Mouse (Mus musculus): Measurements from ENCODE around the gene Pafah1b3. TPM values are rescaled to one million over a fixed set of nuclear protein-coding genes. Genes with fewer than 3 reads are reported as not detected.
A peak's percentile ranks its signal among the peaks of the same experiment; 100 is the strongest.

Gene Pafah1b3
- polyA plus RNA-seq, 1 experiment from 2014 or later, result 173 TPM

DNA sequence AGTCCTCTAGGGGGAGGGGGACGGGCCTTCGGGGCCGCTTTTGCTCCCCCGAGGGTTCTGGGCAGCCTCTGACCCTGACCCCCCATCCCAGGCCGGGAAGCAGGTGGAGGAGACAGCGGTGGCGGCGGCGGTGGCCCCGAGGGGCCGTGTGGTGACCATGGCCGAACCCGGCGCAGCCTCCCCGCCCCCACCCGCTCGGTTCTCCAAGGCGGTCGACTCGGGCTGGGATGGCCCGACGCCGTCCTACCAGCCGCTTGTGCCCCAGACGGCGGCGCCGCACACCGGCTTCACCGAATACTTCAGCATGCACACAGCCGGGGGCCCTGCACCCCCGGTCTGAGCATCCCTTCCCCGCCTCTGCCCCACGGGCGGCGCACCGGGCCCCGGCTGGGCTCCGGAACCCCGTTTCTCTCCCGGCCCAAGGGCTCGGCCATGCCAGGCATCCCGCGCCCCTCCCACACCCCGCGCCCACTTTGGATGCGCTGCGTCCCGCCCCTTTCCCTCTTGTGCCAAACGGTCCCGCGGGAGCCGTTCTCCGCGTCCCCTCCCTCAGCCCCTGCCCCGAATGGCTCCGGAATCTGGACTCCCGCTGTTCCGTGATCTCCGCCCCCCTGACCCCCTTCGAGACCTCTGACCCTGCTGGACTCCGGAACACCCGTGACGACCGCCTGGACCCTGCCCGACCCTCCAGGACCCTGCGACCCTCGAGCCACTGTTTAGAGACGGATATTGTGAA, 17.7 kb upstream of the Pafah1b3 start:
- Histone ChIP-seq H3K27ac (no peak overlapping the region), H3K9ac (peak overlapping the region; percentile 48), H3K27me3 (replicated peaks) (peaks cover 48% of the 10 kb centered on the region), H3K4me1 (replicated peaks) (peaks cover 26% of the 10 kb centered on the region), H3K4me2 (replicated peaks) (peak overlapping the region; percentile 90), H3K9me3 (no peaks in the 10 kb centered on the region), H3K4me3 (replicated peaks) (peak overlapping the region; percentile 43), H3K36me3 (no peaks in the 10 kb centered on the region)
- ATAC-seq, result no peak
- 2% methylated on average over 69 of the region's 69 CpGs for WGBS

DNA sequence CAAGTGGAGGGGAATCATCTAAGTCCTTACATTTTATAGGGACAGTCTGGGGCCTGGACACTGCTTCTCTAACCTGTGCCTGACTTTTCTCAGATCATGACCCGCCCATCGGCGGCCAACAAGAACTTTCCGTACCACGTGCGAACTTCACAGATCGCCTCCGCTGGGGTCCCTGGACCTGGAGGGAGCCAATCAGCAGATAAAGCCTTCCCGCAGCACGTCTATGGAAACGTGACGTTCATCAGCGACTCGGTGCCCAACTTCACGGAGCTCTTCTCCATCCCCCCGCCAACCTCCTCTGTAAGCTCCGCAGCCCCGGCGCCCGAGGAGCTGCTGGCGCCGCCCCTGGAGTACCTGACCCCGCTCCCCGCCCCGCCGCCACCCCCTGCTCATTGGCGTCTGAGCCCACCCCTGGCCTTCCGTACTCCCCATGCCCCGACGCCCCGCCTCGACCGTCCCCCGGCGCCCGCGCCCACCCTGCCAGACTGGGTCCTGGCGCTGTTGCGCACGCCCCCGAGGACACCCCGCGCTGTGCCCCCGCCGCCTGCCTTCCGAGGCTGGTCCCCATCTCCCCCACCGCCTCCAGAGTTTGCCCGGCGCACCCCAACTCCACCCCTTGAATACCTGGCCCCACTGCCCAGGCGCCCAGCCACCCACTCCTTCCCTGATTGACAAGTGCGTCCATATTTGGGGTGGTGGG, 17.0 kb upstream of the Pafah1b3 start:
- WGBS, result 2% methylated on average over 46 of the region's 51 CpGs
- Histone ChIP-seq H3K27ac (no peak overlapping the region), H3K27me3 (replicated peaks) (peaks cover 48% of the 10 kb centered on the region), H3K9me3 (no peaks in the 10 kb centered on the region), H3K9ac (peak overlapping the region; percentile 48), H3K4me1 (replicated peaks) (peaks cover 26% of the 10 kb centered on the region), H3K36me3 (no peaks in the 10 kb centered on the region), H3K4me3 (replicated peaks) (peak overlapping the region; percentile 43), H3K4me2 (replicated peaks) (peak overlapping the region; percentile 90)
- no peak for ATAC-seq

DNA sequence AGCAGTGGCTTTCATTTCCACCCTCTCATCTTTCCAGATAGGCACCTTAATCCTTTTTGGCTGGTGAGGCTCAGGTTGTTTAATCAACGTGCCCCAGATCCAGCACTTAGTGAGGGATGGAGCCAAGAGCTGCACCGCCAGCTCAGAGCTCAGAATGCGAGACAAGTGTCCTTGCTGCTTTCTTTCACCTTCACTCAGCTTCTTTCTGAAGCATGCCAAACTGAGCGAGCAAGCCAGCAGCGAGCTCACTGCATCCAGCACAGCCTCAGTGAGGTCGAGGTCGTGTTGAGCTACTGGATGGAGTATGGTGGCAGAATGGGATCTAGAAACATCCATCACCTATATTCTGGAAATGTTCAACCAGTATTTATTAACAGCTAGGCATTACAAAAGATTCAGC, 15.5 kb upstream of the Pafah1b3 start:
- Histone ChIP-seq H3K27ac (no peak overlapping the region), H3K9me3 (no peaks in the 10 kb centered on the region), H3K4me1 (replicated peaks) (peaks cover 24% of the 10 kb centered on the region), H3K9ac (no peak overlapping the region), H3K27me3 (replicated peaks) (peaks cover 58% of the 10 kb centered on the region), H3K4me2 (replicated peaks) (no peak overlapping the region), H3K36me3 (no peaks in the 10 kb centered on the region), H3K4me3 (replicated peaks) (no peak overlapping the region)
- no peak for ATAC-seq
- 39% methylated on average over 7 of the region's 7 CpGs for WGBS

DNA sequence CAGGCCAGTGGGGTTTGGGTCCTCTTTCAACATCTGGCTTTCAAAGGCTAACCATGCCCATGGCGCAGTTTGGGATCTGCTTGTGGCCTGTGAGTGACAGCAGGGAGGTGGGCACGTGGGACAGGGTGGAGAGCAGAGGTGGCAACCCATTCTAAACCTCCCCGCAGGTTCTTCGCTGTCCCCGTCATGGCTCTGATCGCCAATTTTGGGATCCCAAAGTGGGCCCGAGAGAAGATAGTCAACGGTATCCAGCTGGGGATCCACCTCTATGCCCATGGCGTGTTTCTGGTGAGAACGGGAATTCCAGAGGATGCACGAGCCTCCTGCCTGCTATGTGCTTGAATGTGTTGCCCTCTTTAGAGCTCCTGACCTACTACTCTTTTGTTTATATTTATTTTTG, 13.4 kb upstream of the Pafah1b3 start:
- H3K4me2 ChIP-seq (replicated peaks), result no peak overlapping the region
- peaks cover 59% of the 10 kb centered on the region for H3K27me3 ChIP-seq (replicated peaks)
- H3K36me3 ChIP-seq, result no peaks in the 10 kb centered on the region
- no peak for ATAC-seq
- no peak overlapping the region for H3K27ac ChIP-seq
- H3K9me3 ChIP-seq, result no peaks in the 10 kb centered on the region
- WGBS, result 75% methylated on average over 11 of the region's 11 CpGs
- peaks cover 18% of the 10 kb centered on the region for H3K4me1 ChIP-seq (replicated peaks)
- no peak overlapping the region for H3K9ac ChIP-seq
- no peak overlapping the region for H3K4me3 ChIP-seq (replicated peaks)

DNA sequence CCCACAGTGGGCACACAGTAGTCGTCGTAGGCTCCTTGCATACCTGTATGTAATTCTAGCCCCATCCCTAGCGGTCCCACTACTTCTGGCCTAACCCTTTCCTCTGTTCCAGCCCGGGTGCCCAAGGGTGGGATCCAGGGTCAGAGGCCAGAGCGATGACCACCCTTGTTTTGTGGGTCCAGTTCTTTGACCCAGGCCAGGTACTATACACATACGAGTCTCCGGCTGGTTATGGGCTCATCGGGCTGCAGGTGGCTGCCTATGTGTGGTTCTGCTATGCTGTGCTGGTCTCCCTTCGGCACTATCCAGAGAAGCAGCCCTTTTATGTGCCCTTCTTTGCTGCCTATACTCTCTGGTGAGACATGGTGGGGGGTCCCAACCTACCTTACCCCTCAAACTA, 11.6 kb upstream of the Pafah1b3 start:
- H3K4me2 ChIP-seq (replicated peaks), result no peak overlapping the region
- H3K4me3 ChIP-seq (replicated peaks), result no peak overlapping the region
- no peak for ATAC-seq
- no peak overlapping the region for H3K9ac ChIP-seq
- H3K4me1 ChIP-seq (replicated peaks), result 0 out of 2 replicates have a peak, but pooled peaks cover 6% of the 10 kb centered on the region
- H3K27me3 ChIP-seq (replicated peaks), result peaks cover 50% of the 10 kb centered on the region
- H3K27ac ChIP-seq, result no peak overlapping the region
- H3K9me3 ChIP-seq, result no peaks in the 10 kb centered on the region
- 87% methylated on average over 9 of the region's 9 CpGs for WGBS
- no peaks in the 10 kb centered on the region for H3K36me3 ChIP-seq

DNA sequence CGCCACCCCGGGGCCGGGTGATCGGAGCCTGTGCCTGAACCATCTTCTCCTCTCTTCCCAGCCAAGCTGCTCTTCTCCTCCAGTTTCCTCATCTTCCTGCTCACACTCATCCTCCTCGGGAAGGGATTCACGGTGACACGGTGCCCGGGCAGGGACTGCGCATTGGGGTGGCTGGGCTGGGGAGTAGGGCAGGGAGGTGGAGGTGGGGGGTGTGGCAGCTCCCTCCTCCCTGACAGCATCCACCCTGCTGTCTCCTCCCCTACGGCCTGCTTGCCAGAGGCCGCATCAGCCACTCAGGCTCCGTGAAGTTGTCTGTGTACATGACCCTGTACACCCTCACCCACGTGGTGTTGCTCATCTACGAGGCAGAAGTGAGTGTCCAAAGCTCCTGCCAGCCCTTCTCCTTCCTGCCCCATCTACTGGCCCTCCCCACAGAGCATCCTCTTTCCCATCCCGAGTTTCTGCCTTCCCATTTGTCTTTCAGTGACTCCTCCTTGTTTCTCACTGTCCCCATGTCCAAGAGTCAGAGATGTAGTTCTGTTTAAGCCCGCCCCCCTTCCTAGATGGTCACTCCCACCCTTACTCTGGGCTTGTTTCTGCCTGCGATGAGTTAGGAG, 11.0 kb upstream of the Pafah1b3 start:
- no peaks in the 10 kb centered on the region for H3K9me3 ChIP-seq
- H3K4me1 ChIP-seq (replicated peaks), result 0 out of 2 replicates have a peak, but pooled peaks cover 6% of the 10 kb centered on the region
- H3K27ac ChIP-seq, result no peak overlapping the region
- no peak overlapping the region for H3K9ac ChIP-seq
- WGBS, result 59% methylated on average over 17 of the region's 17 CpGs
- H3K27me3 ChIP-seq (replicated peaks), result peaks cover 44% of the 10 kb centered on the region
- no peaks in the 10 kb centered on the region for H3K36me3 ChIP-seq
- ATAC-seq, result no peak
- no peak overlapping the region for H3K4me3 ChIP-seq (replicated peaks)
- H3K4me2 ChIP-seq (replicated peaks), result no peak overlapping the region

DNA sequence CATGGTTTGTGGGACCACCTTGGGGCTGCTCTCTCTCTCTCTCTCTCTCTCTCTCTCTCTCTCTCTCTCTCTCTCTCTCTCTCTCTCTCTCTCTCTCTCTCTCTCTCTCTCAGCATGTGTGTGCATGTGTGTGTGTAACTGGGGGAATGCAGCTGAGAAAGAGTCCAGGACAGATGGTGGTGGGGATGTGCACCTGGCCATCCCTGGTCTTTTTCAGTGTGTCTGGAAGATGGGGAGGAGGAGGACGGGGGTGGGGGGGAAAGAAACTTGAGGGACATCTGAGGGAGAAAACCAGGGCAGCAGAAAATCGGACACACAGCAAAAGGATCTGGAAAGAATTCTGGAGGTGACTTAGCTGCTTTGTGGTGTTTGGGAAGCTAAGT, 8.8 kb upstream of the Pafah1b3 start:
- H3K27ac ChIP-seq, result no peak overlapping the region
- 0 out of 2 replicates have a peak, but pooled peaks cover 6% of the 10 kb centered on the region for H3K4me1 ChIP-seq (replicated peaks)
- WGBS, result 43% methylated on average over 2 of the region's 2 CpGs
- H3K27me3 ChIP-seq (replicated peaks), result peaks cover 22% of the 10 kb centered on the region
- peak overlapping the region; percentile 89; the same call in 1 of the 2 replicates for H3K4me2 ChIP-seq (replicated peaks)
- no peaks in the 10 kb centered on the region for H3K9me3 ChIP-seq
- H3K9ac ChIP-seq, result no peak overlapping the region
- H3K4me3 ChIP-seq (replicated peaks), result no peak overlapping the region
- no peaks in the 10 kb centered on the region for H3K36me3 ChIP-seq
- no peak for ATAC-seq

DNA sequence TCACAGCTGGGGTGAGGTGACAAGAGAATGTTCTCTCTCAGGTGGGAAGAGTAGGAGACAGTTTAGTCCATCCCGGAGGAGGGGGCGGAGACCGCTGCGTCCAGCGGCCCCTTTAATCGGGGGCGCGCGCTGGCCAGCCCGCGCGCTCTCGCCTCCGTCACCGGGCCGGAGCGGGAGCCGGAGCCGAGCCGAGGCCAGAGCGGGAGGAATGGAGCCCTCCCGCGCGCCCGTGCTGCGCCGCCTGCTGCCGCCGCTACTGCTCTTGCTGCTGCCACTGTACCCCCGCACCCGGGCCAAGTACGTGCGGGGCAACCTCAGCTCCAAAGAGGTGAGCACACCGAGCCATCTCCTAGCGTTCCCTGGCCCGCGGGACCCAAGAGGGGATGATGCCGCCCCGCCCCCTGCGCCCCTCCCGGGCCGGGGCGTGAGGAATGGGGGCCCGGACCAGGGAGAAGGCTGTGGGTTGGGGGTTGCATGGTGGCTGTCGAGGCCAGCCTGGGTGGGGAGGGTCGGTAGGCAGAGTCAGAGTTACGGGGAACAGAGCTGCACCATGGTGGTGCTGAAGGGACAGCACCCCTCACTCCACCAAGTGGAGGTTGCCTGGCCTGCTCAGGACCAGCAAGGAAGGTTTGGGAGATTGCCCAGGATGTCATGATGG, 8.3 kb upstream of the Pafah1b3 start, which contains the start of gene Tmem145:
Gene Tmem145, plus strand, starts transcription at position 151 of the 658 bp plus-strand sequence.
- H3K4me3 ChIP-seq (replicated peaks), result peak within 1 kb of the TSS; percentile 54
- under 1% methylated on average over 47 of the region's 47 CpGs for WGBS
- H3K4me1 ChIP-seq (replicated peaks), result 0 out of 2 replicates have a peak, but pooled peaks cover 6% of the 10 kb centered on the region
- ATAC-seq, result peak; percentile 75
- no peak within 1 kb of the TSS for H3K27ac ChIP-seq
- H3K27me3 ChIP-seq (replicated peaks), result peaks cover 18% of the 10 kb centered on the region
- no peaks in the 10 kb centered on the region for H3K36me3 ChIP-seq
- H3K9me3 ChIP-seq, result no peaks in the 10 kb centered on the region
- H3K4me2 ChIP-seq (replicated peaks), result peak within 1 kb of the TSS; percentile 89
- H3K9ac ChIP-seq, result no peak within 1 kb of the TSS

DNA sequence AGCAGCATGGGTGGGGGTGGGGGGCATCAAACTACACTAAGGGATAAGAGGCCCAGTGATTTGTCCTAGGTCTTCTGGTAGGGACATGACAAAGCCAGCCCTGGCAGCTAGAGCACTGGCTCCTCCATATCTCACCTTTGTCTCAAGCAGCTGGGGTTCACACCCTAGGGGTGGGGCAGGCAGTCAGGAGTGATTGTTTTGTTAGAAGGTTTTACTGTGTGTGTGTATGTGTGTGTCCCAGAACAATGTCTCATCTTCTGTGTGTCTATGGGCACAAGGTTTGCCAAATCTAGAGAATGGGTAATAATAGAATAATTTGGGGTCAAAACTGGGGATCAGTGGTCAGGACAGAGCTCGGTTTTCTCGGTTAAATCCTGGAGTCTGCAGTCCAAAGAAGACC, 7.7 kb upstream of the Pafah1b3 start:
- peaks cover 17% of the 10 kb centered on the region for H3K27me3 ChIP-seq (replicated peaks)
- H3K9ac ChIP-seq, result no peak overlapping the region
- H3K36me3 ChIP-seq, result no peaks in the 10 kb centered on the region
- H3K4me1 ChIP-seq (replicated peaks), result 0 out of 2 replicates have a peak, but pooled peaks cover 6% of the 10 kb centered on the region
- no peak for ATAC-seq
- H3K27ac ChIP-seq, result no peak overlapping the region
- H3K9me3 ChIP-seq, result no peaks in the 10 kb centered on the region
- 2% methylated on average over 2 of the region's 2 CpGs for WGBS
- H3K4me2 ChIP-seq (replicated peaks), result peak overlapping the region; percentile 89
- peak overlapping the region; percentile 54 for H3K4me3 ChIP-seq (replicated peaks)

DNA sequence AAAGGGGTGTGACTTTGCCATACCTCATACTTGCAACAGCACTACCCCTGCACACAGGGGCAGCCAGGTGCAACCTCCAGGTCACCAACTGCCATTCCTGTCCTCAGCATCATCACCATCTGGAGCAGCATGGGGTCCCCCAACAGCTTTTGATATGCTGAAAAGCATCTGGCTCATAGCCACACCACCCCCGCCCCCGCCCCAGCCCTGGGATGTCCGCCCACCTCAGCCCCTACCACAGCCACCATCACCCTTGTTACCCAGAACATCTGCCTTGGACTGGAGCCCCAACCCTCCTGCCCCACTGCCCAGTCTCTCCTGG, 5.9 kb upstream of the Pafah1b3 start:
- Histone ChIP-seq H3K9ac (no peak overlapping the region), H3K9me3 (no peaks in the 10 kb centered on the region), H3K27me3 (replicated peaks) (peaks cover 7% of the 10 kb centered on the region), H3K4me1 (replicated peaks) (0 out of 2 replicates have a peak, but pooled peaks cover 6% of the 10 kb centered on the region), H3K36me3 (no peaks in the 10 kb centered on the region), H3K27ac (no peak overlapping the region), H3K4me2 (replicated peaks) (no peak overlapping the region), H3K4me3 (replicated peaks) (no peak overlapping the region)
- 72% methylated on average over 3 of the region's 3 CpGs for WGBS
- ATAC-seq, result no peak

DNA sequence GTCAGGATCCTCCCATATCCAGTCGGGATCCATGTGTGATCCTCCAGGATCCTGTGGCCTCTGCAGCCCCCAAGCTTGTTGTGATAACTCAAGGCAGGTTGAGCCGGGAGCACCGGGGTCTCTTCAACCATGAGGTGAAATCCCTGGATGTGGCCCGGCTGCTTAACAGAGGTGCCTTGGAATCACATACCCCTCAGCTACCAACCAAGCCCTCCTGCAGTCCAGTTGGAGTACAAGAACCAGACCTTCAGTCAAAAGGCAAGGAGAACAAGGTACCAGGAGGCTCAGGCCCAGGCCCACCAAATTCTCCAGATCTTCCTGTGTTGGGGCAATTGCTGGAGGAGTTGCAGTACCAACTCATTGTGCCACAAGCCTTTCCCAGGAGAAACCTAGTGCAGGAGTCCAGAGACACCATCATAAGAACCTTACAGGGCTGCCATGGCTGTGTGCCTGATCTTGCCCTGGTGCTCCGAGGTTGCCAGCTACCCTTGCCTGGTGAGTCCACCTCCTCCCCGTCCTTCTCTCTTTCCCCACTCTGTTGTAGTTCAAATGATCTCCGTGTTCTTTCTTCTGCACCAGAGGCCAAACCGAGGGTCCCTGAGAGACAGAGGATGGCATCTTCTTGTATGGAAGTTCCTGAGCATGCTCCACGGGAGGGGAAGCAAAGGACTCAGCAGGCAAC, 5.4 kb upstream of the Pafah1b3 start:
- 65% methylated on average over 9 of the region's 9 CpGs for WGBS
- no peaks in the 10 kb centered on the region for H3K36me3 ChIP-seq

More for the DNA sequence above, 5.4 kb upstream of the Pafah1b3 start:
- Histone ChIP-seq H3K4me2 (replicated peaks) (no peak overlapping the region), H3K27ac (no peak overlapping the region), H3K4me1 (replicated peaks) (peaks cover 6% of the 10 kb centered on the region; the same call in 1 of the 2 replicates), H3K4me3 (replicated peaks) (no peak overlapping the region), H3K27me3 (replicated peaks) (peaks cover 6% of the 10 kb centered on the region), H3K9me3 (no peaks in the 10 kb centered on the region), H3K9ac (no peak overlapping the region)
- no peak for ATAC-seq

All from intestine, embryonic 15.5 days (tissue).